Mouse (Mus musculus): ENCODE measurements around the gene Ppp2r1b.

Ppp2r1b gene

GRCm38 (mm10) chr9:50920933-50921895 lies 76.1 kb downstream of the Ppp2r1b start:
- DNase-seq = no peak

GRCm38 (mm10) chr9:50922363-50923153 lies 77.5 kb downstream of the Ppp2r1b start:
- no peak for DNase-seq

GRCm38 (mm10) chr9:50924454-50924853 lies 79.4 kb downstream of the Ppp2r1b start:
- DNase-seq = no peak

GRCm38 (mm10) chr9:50925801-50926200 lies 80.7 kb downstream of the Ppp2r1b start:
- DNase-seq = no peak

- no peak for DNase-seq
Observed at GRCm38 (mm10) chr9:50929986-50930385, 84.9 kb downstream of the Ppp2r1b start.

- no peak for DNase-seq
Observed at GRCm38 (mm10) chr9:50941804-50942401, 96.8 kb downstream of the Ppp2r1b start.

GRCm38 (mm10) chr9:50942711-50943110 lies 97.6 kb downstream of the Ppp2r1b start:
- no peak for DNase-seq

Measured in retina, postnatal 1 day (tissue).